Mouse (Mus musculus): ENCODE data around the gene Sergef.

Sergef gene

GRCm38 (mm10) chr7:46502650-46503049 is 137.0 kb downstream of the Sergef start:
- no peak for DNase-seq (ENCODE audit: low read depth, low spot score)

DNA sequence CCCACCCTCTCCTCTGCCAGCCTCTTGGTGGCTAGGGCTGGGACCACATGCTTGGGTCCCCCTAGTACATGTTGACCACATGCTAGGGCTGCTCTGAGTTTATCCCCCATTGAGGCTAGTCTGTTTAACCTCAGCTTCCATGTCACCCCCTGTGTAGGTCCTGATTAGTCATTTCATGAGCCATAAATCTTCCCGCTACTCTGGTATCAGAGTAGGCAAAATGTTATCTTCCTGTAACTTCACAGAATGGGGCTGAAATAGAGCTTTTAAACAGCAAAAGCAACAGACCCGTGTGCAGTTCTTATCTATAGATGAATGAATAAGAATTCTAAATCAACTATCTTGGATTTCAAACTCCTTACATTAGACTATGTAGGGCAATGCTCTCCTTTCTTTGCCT is 138.1 kb downstream of the Sergef start:
- no peak for DNase-seq (ENCODE audit: low read depth, low spot score)

- no peak for DNase-seq (ENCODE audit: low read depth, low spot score)
Measured at GRCm38 (mm10) chr7:46499561-46499960, 140.0 kb downstream of the Sergef start.

DNA sequence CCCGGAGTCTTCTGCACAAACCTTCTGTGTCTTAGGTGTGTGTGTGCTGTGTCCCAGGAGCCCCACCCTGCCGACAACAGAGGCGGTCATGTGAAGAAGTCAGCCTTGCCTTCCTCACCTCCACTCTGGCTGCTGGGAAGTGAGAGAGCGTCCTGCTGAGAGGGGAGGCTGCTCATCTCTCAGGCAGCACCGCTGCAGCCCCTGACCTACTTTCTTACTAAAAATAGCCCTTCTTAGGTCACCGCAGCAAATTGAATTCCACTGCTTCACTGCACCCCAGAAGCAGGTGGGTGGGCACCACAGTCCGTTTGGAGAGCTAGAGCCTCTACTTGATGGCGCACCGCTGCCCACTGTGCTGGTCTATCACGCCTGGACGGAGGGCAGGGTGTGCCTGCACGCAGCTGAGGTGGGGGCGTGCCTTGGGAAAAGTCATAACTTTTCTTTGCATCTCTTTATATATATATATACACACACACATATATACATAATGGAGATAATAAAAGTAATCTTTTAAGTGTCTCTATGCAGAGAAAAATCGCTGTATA is 147.4 kb downstream of the Sergef start:
- no peak for DNase-seq (ENCODE audit: low read depth, low spot score)

DNA sequence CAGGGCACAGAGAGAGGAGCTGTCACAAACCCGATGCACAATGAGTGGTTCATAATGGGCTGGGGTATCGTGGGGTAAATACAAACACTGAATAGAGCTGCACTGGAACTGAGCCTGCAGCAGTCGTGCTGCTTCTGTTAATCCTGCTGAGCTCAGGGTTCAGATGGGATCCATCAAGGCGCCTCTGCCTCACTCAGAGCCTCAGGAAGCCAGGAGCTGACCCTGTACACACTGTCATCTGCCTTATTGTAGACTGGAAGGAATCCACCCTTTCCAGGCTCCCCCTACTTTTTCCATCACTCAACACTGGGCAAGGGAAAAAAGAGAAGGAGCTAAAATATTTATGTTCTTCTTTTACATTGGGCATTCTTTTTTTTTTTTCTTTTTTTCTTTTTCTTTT is 152.3 kb downstream of the Sergef start:
- no peak for DNase-seq (ENCODE audit: low read depth, low spot score)

DNA sequence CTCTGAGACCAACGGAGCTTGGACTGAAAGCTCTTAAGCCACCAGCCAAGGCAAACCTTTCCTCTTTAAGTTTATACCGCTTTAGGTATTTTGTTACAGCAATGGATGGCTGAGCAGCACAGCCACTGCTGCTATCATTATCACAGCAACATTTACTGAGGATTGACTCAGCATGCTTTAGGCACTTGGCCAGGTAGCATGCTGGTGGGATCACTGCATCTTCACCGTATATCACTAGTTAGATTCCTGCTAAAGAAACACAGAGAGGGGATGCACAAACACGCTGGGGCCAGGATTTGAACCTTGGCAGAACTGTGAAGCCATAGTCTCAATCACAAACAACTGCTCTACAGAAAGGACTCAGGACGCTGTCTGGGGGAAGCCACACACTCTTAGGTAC is 152.8 kb downstream of the Sergef start:
- no peak for DNase-seq (ENCODE audit: low read depth, low spot score)

- no peak for DNase-seq (ENCODE audit: low read depth, low spot score)
Measured at GRCm38 (mm10) chr7:46484223-46484622, 155.4 kb downstream of the Sergef start.

GRCm38 (mm10) chr7:46483050-46483449 is 156.6 kb downstream of the Sergef start:
- DNase-seq (ENCODE audit: low read depth, low spot score), result no peak

DNA sequence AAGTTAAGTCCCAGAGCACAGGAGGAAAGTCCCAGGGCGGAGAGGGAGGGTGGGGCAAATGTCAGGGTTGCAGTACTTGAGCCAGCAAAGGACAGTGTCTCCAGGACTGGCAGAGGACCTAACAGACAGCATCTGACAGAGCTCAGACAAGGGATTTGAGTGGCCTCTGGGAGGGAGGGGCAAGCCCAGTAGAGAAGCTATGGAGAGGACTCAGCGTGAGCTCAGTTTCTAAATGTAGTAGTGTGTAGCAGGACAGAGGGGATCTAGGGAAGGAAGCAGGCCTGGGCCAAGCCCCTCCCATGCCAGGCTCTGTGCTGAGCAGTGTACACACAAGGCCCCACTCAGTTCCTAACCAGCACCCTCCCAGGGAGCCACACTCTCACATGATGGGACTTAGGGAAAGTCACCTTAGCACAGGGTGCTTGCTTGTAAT is 157.5 kb downstream of the Sergef start:
- DNase-seq (ENCODE audit: low read depth, low spot score), result no peak

DNA sequence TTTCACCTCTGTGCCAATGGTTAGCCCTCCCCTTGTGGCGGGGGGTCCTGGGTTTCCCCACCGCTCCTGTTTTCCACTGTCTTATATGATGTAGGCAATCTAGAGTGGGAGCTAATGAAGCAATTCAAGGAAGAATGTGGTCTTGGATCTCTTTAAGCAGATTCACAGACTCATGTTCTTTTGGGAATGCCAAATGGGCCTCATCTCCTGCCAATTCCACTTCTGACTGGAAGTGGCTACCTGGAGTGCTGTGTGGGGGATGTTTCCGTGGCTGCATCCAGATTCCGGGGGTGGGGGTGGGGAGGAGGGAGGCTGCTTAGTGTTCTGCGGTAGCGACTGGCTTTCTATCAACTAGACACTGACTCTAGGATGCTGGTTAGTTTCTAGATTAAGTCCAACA is 159.8 kb downstream of the Sergef start:
- no peak for DNase-seq (ENCODE audit: low read depth, low spot score)

DNA sequence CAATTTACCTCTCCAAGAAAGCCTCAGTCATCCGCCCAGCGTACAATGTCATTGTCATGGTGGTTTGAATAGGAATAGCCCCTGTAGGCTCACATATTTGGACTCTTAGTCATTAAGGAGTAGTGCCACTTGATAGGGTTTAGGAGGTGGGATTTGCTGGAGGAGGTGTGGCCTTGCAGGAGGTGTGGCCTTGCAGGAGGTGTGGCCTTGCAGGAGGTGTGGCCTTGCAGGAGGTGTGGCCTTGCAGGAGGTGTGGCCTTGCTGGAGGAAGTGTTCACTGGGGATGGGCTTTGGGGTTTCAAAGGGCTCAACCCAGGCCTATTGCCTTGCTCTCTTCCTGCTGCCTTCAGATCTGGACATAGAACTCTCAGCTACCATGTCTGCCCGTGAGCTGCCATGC is 162.2 kb downstream of the Sergef start:
- no peak for DNase-seq (ENCODE audit: low read depth, low spot score)

GRCm38 (mm10) chr7:46475464-46475863 is 164.1 kb downstream of the Sergef start:
- DNase-seq (ENCODE audit: low read depth, low spot score), result no peak

- no peak for DNase-seq (ENCODE audit: low read depth, low spot score)
Measured at GRCm38 (mm10) chr7:46473141-46473540, 166.5 kb downstream of the Sergef start.

DNA sequence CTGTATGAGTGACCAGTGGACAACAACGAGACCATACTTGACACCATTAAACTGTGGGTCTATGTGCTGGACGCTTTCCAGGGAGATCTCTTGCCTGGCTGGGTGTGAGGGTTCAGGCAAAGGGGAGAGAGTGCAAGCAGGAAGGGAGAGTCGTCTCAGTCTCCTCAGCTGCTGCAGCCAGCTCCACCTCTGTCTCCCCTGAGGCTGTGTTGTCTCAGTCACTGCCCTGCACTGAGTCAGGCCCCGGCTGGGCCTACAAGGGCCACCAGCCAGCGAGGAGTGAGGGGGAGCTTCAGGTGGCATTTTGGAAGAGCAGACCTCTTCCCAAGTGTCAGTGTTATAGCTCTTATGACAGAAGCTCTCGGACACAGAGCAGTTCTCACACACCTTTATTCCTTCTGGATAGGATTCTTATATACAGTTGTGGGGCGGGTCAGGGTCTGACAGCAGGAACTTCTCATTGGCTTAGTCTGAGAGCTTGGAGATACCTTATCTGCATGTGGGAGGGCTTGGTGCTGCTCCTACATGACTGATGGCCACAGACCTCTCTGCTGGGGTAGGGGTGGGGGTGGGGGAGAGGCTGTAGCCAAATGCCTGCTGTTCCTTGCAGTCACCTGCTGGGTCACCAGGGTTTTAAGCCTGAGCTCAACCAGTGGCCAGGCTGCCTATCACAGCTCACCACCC is 168.4 kb downstream of the Sergef start:
- DNase-seq (ENCODE audit: low read depth, low spot score), result no peak

DNA sequence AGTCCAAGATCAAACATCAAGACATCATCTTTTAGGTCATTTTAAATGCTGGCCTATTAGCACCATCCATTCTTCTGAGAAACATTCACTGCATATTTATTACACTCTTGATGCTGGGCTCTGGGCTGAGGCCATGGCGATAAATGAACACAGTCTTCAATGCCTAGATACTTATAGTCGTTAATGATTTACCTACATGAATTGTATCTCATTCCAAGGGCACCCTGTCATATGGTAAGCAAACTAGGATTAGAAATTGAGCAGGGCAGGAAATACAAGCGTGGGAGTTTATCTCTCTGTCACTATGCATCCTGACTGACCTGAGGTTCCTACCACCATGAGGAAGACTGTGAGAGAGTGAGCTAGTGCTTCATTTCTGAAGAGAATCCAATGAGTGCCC is 170.1 kb downstream of the Sergef start:
- DNase-seq (ENCODE audit: low read depth, low spot score), result no peak

DNA sequence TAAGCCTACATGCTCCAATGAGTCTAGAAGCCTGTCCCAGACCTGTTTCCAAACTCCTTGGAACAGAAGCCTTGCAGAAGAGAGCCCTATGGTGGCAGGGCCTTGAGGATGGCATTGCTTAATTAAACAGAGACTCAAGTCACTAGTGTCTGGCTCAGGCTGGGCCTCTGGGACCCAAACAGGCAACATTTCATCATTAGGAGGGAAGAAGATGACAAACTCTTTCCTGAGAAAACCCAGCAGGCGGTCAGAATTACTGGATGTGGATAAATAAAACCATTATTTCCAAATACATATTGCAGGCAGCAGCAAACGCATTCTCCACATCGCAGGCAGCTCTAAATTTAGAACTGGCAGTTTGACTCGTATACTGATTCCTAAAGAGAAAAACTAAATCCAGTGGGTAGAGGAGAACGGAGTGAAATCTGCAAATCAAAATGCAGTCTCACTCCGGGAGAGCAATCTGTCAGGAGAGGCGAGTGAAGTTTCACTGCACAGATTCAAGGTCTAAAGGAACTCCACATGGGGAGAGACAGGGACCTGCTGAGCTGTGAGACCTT is 173.1 kb downstream of the Sergef start:
- DNase-seq (ENCODE audit: low read depth, low spot score), result no peak

- DNase-seq (ENCODE audit: low read depth, low spot score), result no peak
Measured at GRCm38 (mm10) chr7:46463136-46463535, 176.5 kb downstream of the Sergef start.

GRCm38 (mm10) chr7:46462287-46462686 is 177.3 kb downstream of the Sergef start:
- DNase-seq (ENCODE audit: low read depth, low spot score), result no peak

GRCm38 (mm10) chr7:46459605-46460245 is 179.9 kb downstream of the Sergef start:
- no peak for DNase-seq (ENCODE audit: low read depth, low spot score)

GRCm38 (mm10) chr7:46459200-46459599 is 180.4 kb downstream of the Sergef start:
- DNase-seq (ENCODE audit: low read depth, low spot score), result no peak

DNA sequence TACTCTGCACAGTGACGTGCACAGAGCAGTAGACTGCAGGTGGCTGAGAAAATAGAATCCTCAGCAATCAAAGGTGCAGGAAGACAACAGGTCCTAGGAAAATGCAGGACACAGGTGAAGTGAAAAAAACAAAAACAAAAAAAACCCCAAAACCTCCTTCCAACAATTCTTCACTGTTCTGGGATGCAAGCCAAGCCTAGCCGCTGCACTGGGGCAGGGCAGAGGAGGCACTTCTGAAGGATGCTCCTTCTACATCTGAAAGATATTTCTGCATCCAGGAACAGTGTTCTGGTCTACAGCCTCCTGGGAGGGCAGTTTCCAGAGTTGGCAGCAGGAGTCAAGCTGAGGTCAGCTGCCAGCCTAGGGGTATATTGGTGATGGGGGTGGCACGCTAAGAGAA is 181.7 kb downstream of the Sergef start:
- DNase-seq (ENCODE audit: low read depth, low spot score), result no peak

- peak; percentile 14 for DNase-seq (ENCODE audit: low read depth, low spot score)
Measured at GRCm38 (mm10) chr7:46453930-46454679, 185.5 kb downstream of the Sergef start.
